Mouse (Mus musculus) brain, embryonic 18.5 days (tissue): ENCODE data around the gene Mtrf1l.

Experiments used
- DNase-seq: peaks from one replicate; pipeline ENCODE4 v3.0.0-alpha.2; 2012; ENCODE audit warnings: low read depth, low spot score

The Mtrf1l gene

DNA sequence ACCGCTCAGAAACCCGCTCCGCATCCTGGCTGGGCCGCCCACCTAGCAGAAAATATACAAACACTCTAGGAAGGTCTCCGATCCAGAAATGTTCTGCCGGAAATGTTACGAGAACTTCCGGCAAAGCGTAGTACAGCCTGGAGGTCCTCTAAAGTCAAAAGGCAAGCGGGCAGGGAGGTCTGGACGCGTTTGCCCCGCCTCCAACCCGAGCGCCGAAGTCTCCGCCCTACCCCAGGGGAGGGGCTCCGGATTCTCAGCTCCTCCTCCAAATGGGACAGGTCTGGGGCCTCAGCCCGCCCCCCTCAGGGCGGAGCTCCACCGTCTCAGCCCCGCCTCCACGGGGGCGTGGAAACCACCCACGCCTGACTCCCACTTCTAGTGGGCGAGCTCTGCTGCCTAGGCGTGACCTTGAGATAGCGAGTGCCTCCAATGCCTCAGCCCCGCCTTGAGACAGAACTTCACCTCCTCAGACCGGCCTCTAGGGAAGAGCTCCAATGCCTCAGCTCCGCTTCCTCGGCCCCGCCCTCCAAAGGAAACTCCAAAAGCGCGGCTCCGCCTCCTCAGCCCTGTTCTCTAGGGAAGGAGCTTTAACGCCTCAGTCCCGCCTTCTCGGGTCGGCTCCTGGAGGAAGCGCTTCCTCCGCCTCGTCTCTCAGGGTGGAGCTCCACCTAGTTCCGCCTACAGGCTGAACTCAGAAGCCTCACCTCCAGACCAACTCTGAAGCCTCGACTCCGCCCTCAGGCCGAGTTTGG lies at the start of gene Mtrf1l:
Mtrf1l (minus strand) TSS at position 171 of the 752 bp plus-strand sequence.
- DNase-seq: peak; percentile 91

- no peak for DNase-seq
Observed at GRCm38 (mm10) chr10:5871081-5871480, 47.4 kb upstream of the Mtrf1l start.

DNA sequence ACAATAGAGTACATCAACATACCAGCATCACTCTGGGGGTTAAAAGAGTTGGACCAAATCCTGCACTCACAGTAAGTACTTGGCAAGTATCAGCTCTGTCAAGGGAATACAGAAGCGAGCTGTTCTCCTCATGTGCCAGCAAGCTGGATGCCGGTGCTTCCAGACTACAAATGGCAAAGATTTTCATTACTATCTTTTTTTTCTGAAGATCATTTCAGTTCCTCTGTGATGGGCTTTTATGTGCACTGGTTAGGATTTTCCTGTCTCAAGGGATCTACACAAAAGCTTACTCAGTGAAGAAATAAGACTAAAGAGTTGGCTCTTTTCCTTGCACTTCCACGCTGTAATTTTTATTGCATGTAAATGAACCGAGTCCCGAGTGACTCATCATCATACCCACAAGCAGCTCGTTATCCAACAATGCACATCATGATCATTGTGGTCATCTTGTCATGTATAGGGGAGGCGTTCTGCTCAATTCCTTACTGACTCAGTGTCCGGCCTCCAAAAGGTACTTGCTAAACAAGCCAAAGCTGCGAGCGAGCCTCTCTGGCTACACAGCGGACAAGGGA lies 44.4 kb upstream of the Mtrf1l start:
- no peak for DNase-seq

DNA sequence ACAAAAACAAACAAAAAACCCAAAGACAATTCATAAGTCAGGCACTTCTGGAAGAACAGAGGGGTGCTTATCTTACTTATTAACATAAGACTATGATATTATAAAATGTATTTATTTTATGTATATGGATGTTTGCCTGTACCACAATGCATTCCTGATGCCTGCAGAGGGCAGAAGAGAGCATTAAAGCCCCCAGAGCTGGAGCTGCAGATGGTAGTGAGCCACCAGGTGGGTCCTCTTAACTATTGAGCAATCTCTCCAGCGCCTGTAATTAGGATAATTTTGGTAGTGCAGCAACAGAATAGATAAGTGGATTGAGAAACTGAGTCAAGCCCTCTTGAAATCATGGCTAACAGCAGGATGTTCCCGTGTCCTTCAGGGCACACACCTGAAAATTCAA lies 42.3 kb upstream of the Mtrf1l start:
- DNase-seq: no peak

GRCm38 (mm10) chr10:5862669-5863068 lies 39.0 kb upstream of the Mtrf1l start:
- DNase-seq: no peak

- no peak for DNase-seq
Observed at GRCm38 (mm10) chr10:5860849-5861248, 37.1 kb upstream of the Mtrf1l start.

DNA sequence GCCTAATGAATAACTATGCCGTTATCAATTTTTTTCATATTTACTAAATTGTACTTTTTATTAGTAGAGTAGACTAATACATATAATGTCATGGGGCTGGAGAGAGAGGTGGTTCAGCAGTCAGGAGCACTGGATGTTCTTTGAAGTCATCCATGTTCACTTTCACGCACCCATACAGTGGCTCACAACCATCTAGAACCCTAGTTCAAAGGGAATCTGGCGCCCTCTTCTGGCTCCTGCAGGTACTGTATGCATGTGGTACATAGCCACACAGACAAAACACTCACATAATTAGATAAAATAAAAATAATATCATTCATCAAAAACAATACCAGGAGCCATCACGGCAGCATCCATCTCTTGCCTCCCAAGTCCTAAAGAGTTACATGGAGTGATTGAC lies 36.0 kb upstream of the Mtrf1l start:
- DNase-seq: no peak

- no peak for DNase-seq
Observed at GRCm38 (mm10) chr10:5857996-5858549, 34.4 kb upstream of the Mtrf1l start.

- DNase-seq: no peak
Observed at GRCm38 (mm10) chr10:5853290-5853868, 29.7 kb upstream of the Mtrf1l start.

- no peak for DNase-seq
Observed at GRCm38 (mm10) chr10:5846939-5847338, 23.2 kb upstream of the Mtrf1l start.

GRCm38 (mm10) chr10:5841369-5841768 lies 17.7 kb upstream of the Mtrf1l start:
- no peak for DNase-seq

DNA sequence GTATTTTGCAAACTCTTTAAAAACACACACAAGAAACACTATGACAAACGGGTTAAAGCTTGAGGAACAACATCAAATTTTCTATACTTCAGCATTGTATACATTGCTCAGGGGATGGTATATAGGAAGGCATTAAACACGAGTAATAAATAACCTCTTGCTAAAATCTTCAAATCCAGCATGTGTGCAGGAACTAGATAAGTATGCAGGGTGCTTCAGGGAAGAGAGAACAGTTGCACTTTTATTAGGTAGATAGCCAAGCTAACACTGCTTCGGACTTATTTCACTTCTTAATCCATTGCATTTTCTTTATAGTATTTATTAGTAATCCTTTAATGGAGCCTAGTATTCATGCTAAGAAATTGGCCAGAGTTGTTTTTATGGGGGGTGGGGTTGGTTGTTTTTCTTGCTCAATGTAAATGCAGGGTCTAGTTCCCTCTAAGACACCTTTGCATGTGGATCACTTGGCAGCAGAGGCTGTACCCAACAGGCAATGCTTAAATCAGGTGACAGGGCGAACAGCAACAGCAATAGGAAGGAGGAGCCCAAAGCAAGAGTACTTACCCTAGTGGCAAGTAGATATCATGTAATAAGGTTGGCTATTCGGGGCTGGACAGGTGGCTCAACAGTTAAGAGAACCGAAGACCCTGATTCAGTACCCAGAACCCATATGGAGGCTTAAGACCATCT lies 2.8 kb upstream of the Mtrf1l start:
- no peak for DNase-seq

DNA sequence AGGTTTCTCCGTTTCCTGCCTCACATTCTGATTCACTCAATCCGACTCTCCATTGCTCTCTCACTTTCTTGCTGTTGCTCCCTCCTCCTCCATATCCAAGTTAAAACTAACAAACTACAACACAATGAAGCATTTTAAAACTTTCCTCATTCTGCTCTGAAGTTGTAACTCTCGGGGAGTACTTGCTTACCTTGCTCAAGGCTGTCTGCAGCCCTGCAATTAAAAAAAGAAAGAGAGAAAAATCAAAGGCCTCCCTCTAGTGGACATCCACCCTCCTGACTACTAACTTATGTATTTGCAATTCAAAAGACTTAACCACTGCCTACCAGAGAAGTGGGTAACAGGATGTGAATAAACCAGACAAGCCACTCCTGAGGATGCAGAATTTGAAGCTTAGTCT lies 1.1 kb upstream of the Mtrf1l start:
- no peak for DNase-seq

DNA sequence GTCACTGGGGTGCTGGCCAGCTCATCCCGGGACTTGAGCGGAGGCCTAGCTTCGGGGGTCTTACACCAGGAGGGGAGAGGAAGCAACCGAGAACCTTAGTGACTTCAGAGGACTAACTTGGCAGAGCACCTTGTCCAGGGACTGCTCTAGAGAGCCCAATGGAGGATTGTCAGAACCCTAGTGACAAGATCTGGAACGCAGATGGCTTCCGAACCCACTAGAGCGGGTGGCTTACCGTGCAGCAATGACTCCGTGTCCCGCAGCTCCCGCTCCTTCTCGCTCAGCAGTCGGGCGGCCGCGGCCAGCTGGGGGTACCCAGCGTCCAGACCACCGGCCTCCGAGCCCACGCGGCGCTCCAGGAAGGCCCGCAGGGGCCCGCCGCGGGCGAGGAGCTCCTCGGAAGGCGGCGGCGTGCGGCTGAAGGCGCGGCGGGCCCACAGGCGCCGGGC lies 395 bp downstream of the Mtrf1l start:
- no peak for DNase-seq

GRCm38 (mm10) chr10:5818772-5819171 lies 4.9 kb downstream of the Mtrf1l start:
- DNase-seq: no peak

DNA sequence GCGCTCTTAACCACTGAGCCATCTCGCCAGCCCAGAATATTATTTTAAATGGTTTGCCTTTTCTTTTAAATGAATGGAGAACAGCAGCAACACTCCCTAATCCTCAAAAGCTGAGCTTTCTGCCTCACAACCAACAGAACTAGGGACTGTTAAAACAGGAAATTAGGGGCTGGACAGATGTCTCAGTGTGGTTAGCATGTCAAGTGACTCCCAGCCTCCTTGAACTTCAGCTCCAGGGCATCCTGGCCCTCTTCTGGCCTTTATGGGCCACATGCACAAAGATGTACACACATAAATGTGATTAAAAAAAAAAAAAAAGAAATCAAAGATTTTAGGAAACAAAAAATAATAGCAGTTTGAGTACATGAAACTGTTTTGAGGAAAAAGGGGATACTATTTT lies 7.7 kb downstream of the Mtrf1l start:
- DNase-seq: no peak

DNA sequence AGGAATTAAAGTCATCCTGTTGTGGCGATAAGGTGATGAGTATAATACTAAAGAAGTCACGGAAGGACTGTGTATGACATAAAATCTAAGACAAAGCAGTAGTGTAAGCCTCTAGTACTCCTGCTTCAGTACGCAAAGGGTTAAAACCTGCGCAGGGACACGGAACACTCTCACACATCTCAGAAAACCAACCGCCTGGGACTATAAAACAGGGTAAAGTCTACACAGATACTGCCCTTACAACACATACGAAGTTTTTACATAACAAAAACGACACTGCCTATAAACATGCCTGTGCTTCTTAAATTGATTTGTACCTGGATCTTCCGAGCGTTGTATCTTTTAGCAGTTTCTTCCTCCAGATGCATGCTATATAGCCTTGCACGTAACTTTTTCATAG lies 10.0 kb downstream of the Mtrf1l start:
- no peak for DNase-seq

- DNase-seq: no peak
Observed at GRCm38 (mm10) chr10:5807683-5808082, 16.0 kb downstream of the Mtrf1l start.

DNA sequence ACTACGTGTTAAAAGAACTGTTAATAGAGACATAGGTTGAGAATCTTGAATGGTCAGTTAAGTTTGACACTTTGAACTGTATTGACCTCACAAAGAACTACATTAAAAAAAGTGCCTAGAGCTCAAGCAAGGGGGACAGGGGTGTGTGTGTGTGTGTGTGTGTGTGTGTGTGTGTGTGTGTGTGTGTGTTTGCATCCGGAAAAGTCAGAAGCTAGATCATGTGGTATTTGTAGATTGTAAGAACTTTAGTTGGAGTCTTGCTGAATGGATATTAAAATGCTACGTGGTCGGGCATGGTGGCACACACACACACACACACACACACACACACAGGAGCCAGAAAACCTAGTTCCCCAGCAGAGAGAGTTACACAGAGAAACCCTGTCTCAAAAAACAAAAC lies 16.7 kb downstream of the Mtrf1l start:
- no peak for DNase-seq

DNA sequence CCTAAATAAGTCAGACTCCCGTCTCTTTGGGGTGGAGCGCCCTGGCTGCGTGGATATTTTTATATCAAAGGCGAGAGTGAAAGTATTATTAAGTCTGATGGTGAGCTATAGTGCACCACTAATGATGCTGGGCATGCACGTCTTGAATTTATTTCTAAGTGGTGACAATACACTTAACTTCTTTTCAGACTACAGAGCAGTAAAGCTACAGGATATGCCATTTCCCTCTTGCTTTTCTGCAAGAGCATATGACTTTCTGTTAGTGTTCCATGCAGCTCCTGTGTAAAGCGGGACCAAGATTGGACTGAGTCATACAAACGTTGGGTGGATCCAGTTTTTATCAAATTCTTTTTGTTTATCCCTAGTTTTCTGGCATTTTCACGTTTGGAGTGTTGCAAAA lies 17.3 kb downstream of the Mtrf1l start:
- DNase-seq: no peak

DNA sequence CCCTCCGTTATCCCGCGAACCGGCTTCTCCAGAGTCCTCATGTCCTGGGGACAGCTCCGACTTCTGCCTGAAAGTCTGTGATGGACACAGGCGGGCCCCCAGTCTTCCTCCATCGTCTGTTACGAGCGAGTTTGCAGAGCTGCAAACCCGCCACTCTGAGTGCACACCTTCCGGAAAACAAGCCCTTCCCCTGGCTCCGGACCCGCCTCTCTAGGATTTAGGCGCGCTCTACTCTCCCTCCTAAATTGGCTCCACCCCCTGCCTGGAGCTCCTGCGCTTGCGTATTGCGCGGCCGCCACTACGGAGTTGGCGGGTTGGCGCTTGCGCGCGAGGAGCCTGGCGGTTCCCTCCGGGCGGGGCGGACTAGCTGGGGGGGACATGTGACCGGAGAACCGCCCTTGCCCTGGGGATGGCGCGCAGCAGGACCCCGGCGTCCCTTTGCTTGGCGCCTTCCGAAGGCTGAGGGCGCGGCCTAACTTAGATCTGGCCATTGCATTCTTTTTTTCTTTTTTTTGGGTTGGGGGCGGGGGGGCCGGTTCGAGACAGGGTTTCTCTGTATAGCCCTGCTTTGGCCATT lies 17.9 kb downstream of the Mtrf1l start:
- DNase-seq: peak; percentile 95

DNA sequence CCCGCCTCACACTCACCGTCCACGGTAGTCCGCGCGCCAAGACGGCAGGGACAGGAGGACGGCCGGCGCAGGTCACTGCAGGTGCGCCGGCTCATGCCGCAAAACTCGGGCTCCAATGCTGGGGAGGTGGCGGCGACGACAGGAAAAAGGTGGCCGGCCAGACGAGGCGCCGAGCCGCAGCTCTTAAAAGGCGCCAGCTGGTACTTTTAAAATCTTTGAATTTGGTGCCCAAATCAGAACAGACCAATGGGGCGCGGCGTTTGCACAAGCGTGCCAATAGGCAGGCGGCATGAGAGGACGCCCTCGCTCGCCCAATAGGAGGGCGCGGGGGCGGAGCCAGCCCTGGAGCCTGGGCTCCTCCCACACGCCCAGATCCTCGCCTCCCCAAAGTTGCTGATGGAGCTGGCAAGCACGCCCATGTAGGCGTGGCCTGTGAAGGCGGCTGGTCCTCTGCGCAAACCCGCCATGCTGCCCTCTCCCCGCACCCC lies 18.4 kb downstream of the Mtrf1l start, which contains the start of gene Fbxo5:
Fbxo5 (minus strand) TSS at position 358 of the 488 bp plus-strand sequence.
- DNase-seq: peak; percentile 98
